Mouse (Mus musculus) kidney, embryonic 14.5 days (tissue): ENCODE data around the gene Gm5136. TPM values are rescaled to one million over a fixed set of nuclear protein-coding genes. Genes with fewer than 3 reads are reported as not detected.
A peak's percentile ranks its signal among the peaks of the same experiment; 100 is the strongest.

Source experiments
- ATAC-seq: fragments of 200-750 bp; cut with Nextera tagmentation; 2 replicates; pipeline ENCODE4 v1.8.0; 2017; ENCODE audit warnings: moderate number of reproducible peaks, mild to moderate bottlenecking, moderate TSS enrichment, moderate library complexity; ENCODE audit not compliant: low FRiP score, low TSS enrichment
- H3K27ac ChIP-seq: fragments of 300-500 bp; sonication (generic); 2 replicates; pipeline ENCODE4 v1.5.1; 2014; ENCODE audit warnings: low read depth, mild to moderate bottlenecking, low read length, moderate library complexity, mixed read lengths
- H3K27me3 ChIP-seq: fragments of 300-500 bp; sonication (generic); 2 replicates; pipeline ENCODE4 v1.6.1; 2014; ENCODE audit warnings: mild to moderate bottlenecking, low read length; ENCODE audit not compliant: control insufficient read depth, insufficient read depth
- H3K36me3 ChIP-seq: fragments of 300-500 bp; sonication (generic); 2 replicates; pipeline ENCODE4 v1.6.1; 2014; ENCODE audit warnings: low read length, mixed read lengths; ENCODE audit not compliant: control insufficient read depth, insufficient read depth
- H3K4me1 ChIP-seq: fragments of 300-500 bp; sonication (generic); 2 replicates; pipeline ENCODE4 v1.6.1; 2014; ENCODE audit warnings: low read length, mixed read lengths; ENCODE audit not compliant: control insufficient read depth, insufficient read depth
- H3K4me2 ChIP-seq: fragments of 300-500 bp; sonication (generic); replicated peaks from 2 replicates; pipeline ENCODE4 v1.6.1; 2014; ENCODE audit warnings: low read depth, mild to moderate bottlenecking, low read length
- H3K4me3 ChIP-seq: fragments of 300-500 bp; sonication (generic); 2 replicates; pipeline ENCODE4 v1.5.1; 2014; ENCODE audit warnings: mild to moderate bottlenecking, low read length
- H3K9ac ChIP-seq: fragments of 300-500 bp; sonication (generic); 2 replicates; pipeline ENCODE4 v1.6.1; 2014; ENCODE audit warnings: low read depth, mild to moderate bottlenecking, low read length, moderate library complexity
- H3K9me3 ChIP-seq: fragments of 300-500 bp; sonication (generic); 2 replicates; pipeline ENCODE4 v1.6.1; 2016; ENCODE audit warnings: low read length; ENCODE audit not compliant: control insufficient read depth
- WGBS: fragments of 180-500 bp; shearing (Covaris S2); extraction: QIAGEN DNeasy Blood & Tissue Kit; methylation state at CpG from one replicate; pipeline ENCODE4 v1.1.7; 2014; 5-methylcytosine and 5-hydroxymethylcytosine counted together
- polyA plus RNA-seq: library from polyadenylated mRNA; unstranded; fragments of >200 nt; fragmentation: Nextera tagmentation; extraction: Ambion mirVana; gene quantifications from 2 replicates; pipeline ENCODE4 v1.2.1, GENCODE M21; 2014

Gm5136 gene
- polyA plus RNA-seq, 1 experiment from 2014 or later = not detected

- Histone ChIP-seq H3K9ac (no peak overlapping the region), H3K4me1 (no peaks in the 10 kb centered on the region), H3K4me3 (no peak overlapping the region), H3K36me3 (no peaks in the 10 kb centered on the region), H3K27me3 (no peaks in the 10 kb centered on the region), H3K4me2 (no peak overlapping the region), H3K9me3 (no peaks in the 10 kb centered on the region), H3K27ac (no peak overlapping the region)
- 72% methylated on average over 4 of the region's 4 CpGs for WGBS
- ATAC-seq = no peak
These were observed 43.1 kb downstream of the Gm5136 start for GRCm38 (mm10) chr10:108656898-108657297.

GRCm38 (mm10) chr10:108655074-108655473 lies 44.9 kb downstream of the Gm5136 start:
- Histone ChIP-seq H3K36me3 (no peaks in the 10 kb centered on the region), H3K4me2 (no peak overlapping the region), H3K4me1 (no peaks in the 10 kb centered on the region), H3K4me3 (no peak overlapping the region), H3K27me3 (no peaks in the 10 kb centered on the region), H3K27ac (no peak overlapping the region), H3K9me3 (no peaks in the 10 kb centered on the region), H3K9ac (no peak overlapping the region)
- no peak for ATAC-seq
- WGBS = 95% methylated on average over 11 of the region's 11 CpGs

GRCm38 (mm10) chr10:108652831-108653230 lies 47.1 kb downstream of the Gm5136 start:
- no peak overlapping the region for H3K27ac ChIP-seq
- H3K27me3 ChIP-seq = no peaks in the 10 kb centered on the region
- H3K9me3 ChIP-seq = no peaks in the 10 kb centered on the region
- no peaks in the 10 kb centered on the region for H3K4me1 ChIP-seq
- H3K4me3 ChIP-seq = no peak overlapping the region
- no peaks in the 10 kb centered on the region for H3K36me3 ChIP-seq
- H3K9ac ChIP-seq = no peak overlapping the region
- ATAC-seq = peak; percentile 52; the same call in 1 of the 2 replicates
- WGBS = 33% methylated on average over 8 of the region's 8 CpGs
- H3K4me2 ChIP-seq = no peak overlapping the region

- ATAC-seq = no peak
These were observed 47.9 kb downstream of the Gm5136 start for GRCm38 (mm10) chr10:108652066-108652465.

GRCm38 (mm10) chr10:108649174-108649573 lies 50.8 kb downstream of the Gm5136 start:
- Histone ChIP-seq H3K9me3 (no peaks in the 10 kb centered on the region), H3K27ac (no peak overlapping the region), H3K36me3 (no peaks in the 10 kb centered on the region), H3K4me2 (no peak overlapping the region), H3K27me3 (no peaks in the 10 kb centered on the region), H3K9ac (no peak overlapping the region), H3K4me1 (no peaks in the 10 kb centered on the region), H3K4me3 (no peak overlapping the region)
- ATAC-seq = no peak
- WGBS = 74% methylated on average over 7 of the region's 7 CpGs

More at GRCm38 (mm10) chr10:108652066-108652465, 47.9 kb downstream of the Gm5136 start:
- H3K4me2 ChIP-seq = no peak overlapping the region
- no peaks in the 10 kb centered on the region for H3K9me3 ChIP-seq
- H3K36me3 ChIP-seq = no peaks in the 10 kb centered on the region
- H3K4me3 ChIP-seq = no peak overlapping the region
- WGBS = 85% methylated on average over 8 of the region's 8 CpGs
- H3K27ac ChIP-seq = no peak overlapping the region
- H3K4me1 ChIP-seq = no peaks in the 10 kb centered on the region
- H3K27me3 ChIP-seq = no peaks in the 10 kb centered on the region
- H3K9ac ChIP-seq = no peak overlapping the region
